Mouse (Mus musculus): ENCODE results near the gene Vmo1. TPM values are rescaled to one million over a fixed set of nuclear protein-coding genes. Genes with fewer than 3 reads are reported as not detected.

Vmo1 gene
- polyA plus RNA-seq, 1 experiment = 0.32 TPM

GRCm38 (mm10) chr11:70520178-70520769 lies 5.9 kb upstream of the Vmo1 start:
- Histone ChIP-seq H3K36me3 (ENCODE audit: control insufficient read depth, insufficient read depth, low read length) (no peaks in the 10 kb centered on the region), H3K4me1 (ENCODE audit: control insufficient read depth, insufficient read depth, insufficient read length) (no peaks in the 10 kb centered on the region), H3K27me3 (ENCODE audit: control insufficient read depth, insufficient read depth, low read length) (no peaks in the 10 kb centered on the region), H3K27ac (ENCODE audit: insufficient read depth, low read length) (0 out of 2 replicates have a peak overlapping the region, but pooled peaks have one; percentile 17), H3K4me3 (ENCODE audit: extremely low read depth, insufficient read depth, insufficient read length) (no peak overlapping the region)
- DNase-seq (ENCODE audit: low read depth in 1 of 2, low spot score in 2 of 2) = no peak
- 82% methylated on average over 41 of the region's 41 CpGs for WGBS
- TF ChIP-seq CTCF (IDR thresholded peaks at IDR 0.05; ENCODE audit: extremely low read depth, insufficient read depth, insufficient read length, insufficient replicate concordance) (no peak), POLR2A (IDR thresholded peaks at IDR 0.05; ENCODE audit: low read depth, low read length) (no peak)

DNA sequence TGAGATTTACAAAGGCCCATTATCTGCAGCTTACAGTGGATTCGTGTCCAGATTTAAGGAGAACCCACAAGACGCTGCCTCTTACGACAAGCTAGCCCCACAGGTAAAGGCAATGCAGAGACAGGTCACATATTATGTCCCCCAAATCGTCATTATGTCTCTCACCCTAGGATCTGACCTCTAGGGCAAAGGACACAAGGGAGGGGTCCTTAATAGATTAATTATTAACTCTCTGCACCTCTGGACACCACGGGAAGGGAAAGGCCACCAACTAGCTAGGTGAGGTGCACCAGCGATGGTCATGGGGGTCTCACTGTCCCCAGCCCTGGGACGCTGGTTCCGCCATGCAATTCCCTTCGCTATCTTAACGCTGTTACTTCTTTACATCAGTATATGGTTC lies 4.5 kb upstream of the Vmo1 start, which contains the start of gene Gltpd2:
Gltpd2 (plus strand) TSS at position 274 of the 400 bp plus-strand sequence.
- no peaks in the 10 kb centered on the region for H3K27me3 ChIP-seq (ENCODE audit: control insufficient read depth, insufficient read depth, low read length)
- H3K27ac ChIP-seq (ENCODE audit: insufficient read depth, low read length) = no peak within 1 kb of the TSS
- 89% methylated on average over 10 of the region's 10 CpGs for WGBS
- H3K4me3 ChIP-seq (ENCODE audit: extremely low read depth, insufficient read depth, insufficient read length) = no peak within 1 kb of the TSS
- H3K36me3 ChIP-seq (ENCODE audit: control insufficient read depth, insufficient read depth, low read length) = no peaks in the 10 kb centered on the region
- DNase-seq (ENCODE audit: low read depth in 1 of 2, low spot score in 2 of 2) = no peak
- TF ChIP-seq CTCF (IDR thresholded peaks at IDR 0.05; ENCODE audit: extremely low read depth, insufficient read depth, insufficient read length, insufficient replicate concordance) (no peak), POLR2A (IDR thresholded peaks at IDR 0.05; ENCODE audit: low read depth, low read length) (no peak)
- no peaks in the 10 kb centered on the region for H3K4me1 ChIP-seq (ENCODE audit: control insufficient read depth, insufficient read depth, insufficient read length)

DNA sequence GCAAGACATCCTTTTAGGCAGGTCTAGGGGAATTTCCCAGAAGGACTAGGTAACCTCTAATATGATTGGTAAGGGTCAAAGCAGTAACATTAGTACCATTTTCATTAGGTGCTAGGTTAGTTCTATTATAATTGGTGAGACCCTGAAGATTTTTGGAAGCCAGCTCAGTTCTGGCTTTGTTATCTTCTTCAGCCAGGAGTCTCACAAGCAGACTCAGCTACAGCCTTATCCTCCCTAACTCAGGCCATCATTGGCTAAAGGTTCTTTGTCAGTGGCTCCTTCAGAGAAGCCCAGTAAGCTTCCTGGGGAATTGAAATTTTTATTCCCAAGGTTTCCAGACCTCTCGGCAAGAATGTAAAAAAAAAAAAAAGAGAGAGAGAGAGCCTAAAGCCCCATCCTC lies 4.0 kb upstream of the Vmo1 start:
- H3K36me3 ChIP-seq (ENCODE audit: control insufficient read depth, insufficient read depth, low read length) = no peaks in the 10 kb centered on the region
- 77% methylated on average over 1 of the region's 1 CpGs for WGBS
- no peak overlapping the region for H3K27ac ChIP-seq (ENCODE audit: insufficient read depth, low read length)
- DNase-seq (ENCODE audit: low read depth in 1 of 2, low spot score in 2 of 2) = no peak
- H3K27me3 ChIP-seq (ENCODE audit: control insufficient read depth, insufficient read depth, low read length) = no peaks in the 10 kb centered on the region
- no peak overlapping the region for H3K4me3 ChIP-seq (ENCODE audit: extremely low read depth, insufficient read depth, insufficient read length)
- TF ChIP-seq POLR2A (IDR thresholded peaks at IDR 0.05; ENCODE audit: low read depth, low read length) = no peak
- TF ChIP-seq CTCF (IDR thresholded peaks at IDR 0.05; ENCODE audit: extremely low read depth, insufficient read depth, insufficient read length, insufficient replicate concordance) = no peak
- no peaks in the 10 kb centered on the region for H3K4me1 ChIP-seq (ENCODE audit: control insufficient read depth, insufficient read depth, insufficient read length)

GRCm38 (mm10) chr11:70516352-70516751 lies 1.9 kb upstream of the Vmo1 start:
- DNase-seq (ENCODE audit: low read depth in 1 of 2, low spot score in 2 of 2) = peak in 1 of 2 experiments; percentile 38
- Histone ChIP-seq H3K27me3 (ENCODE audit: control insufficient read depth, insufficient read depth, low read length) (no peaks in the 10 kb centered on the region), H3K4me1 (ENCODE audit: control insufficient read depth, insufficient read depth, insufficient read length) (no peaks in the 10 kb centered on the region), H3K27ac (ENCODE audit: insufficient read depth, low read length) (no peak overlapping the region), H3K36me3 (ENCODE audit: control insufficient read depth, insufficient read depth, low read length) (no peaks in the 10 kb centered on the region), H3K4me3 (ENCODE audit: extremely low read depth, insufficient read depth, insufficient read length) (no peak overlapping the region)
- TF ChIP-seq CTCF (IDR thresholded peaks at IDR 0.05; ENCODE audit: extremely low read depth, insufficient read depth, insufficient read length, insufficient replicate concordance) (0 out of 2 replicates have a peak, but pooled peaks have one; percentile 14), POLR2A (IDR thresholded peaks at IDR 0.05; ENCODE audit: low read depth, low read length) (no peak)
- 40% methylated on average over 2 of the region's 2 CpGs for WGBS

DNA sequence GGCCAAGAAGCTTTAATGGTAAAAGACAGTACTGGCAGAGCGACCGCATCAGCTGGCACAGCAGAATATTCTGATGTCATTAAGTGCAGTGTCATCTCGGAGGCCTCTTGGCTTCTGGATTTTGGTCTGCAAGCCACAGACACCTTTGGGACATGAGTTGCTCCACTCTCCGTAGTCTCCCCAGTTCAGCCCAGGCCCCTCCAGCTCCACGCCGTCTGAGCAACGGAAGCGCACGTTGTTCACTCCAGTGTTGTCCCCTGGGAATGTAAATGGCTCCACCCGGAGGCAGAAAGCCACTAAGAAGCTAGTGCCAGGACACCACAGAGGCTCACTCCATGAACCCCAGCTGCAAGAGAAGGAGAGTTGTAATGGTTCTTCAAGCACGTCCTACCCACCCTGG lies 896 bp downstream of the Vmo1 start:
- H3K4me3 ChIP-seq (ENCODE audit: extremely low read depth, insufficient read depth, insufficient read length) = no peak overlapping the region

DNA sequence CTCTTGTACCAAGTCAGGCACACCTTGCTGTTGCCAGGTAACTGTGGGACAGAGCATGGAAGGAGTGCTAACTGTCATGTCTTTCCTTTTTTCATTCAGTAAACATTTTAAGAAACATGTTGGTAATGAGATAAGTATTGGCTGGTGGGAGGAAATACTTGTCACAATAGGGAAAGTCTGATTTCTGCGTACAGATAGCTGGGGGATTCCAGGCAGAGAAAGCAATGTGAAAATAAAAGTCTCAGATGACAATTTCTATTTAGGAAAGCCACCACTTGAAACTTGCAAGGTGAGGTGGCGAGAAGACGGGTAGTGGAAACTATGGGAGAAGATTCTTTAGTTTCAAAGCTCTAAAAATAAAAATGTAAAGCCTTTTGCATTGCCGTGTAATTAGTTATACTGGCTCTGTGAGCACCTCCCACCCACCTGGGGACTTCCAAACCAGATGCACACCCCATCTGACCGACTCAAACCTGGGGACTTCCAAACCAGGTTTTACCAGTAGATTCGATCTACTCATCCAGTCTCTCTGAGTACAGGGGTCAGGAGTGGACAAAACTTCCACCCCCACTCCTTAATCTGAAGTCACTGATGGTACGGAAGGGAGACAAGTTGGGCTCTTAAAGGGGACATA lies 1.6 kb downstream of the Vmo1 start:
- 56% methylated on average over 7 of the region's 7 CpGs for WGBS
- no peaks in the 10 kb centered on the region for H3K36me3 ChIP-seq (ENCODE audit: control insufficient read depth, insufficient read depth, low read length)

More for the DNA sequence above, 896 bp downstream of the Vmo1 start:
- no peak for TF ChIP-seq CTCF (IDR thresholded peaks at IDR 0.05; ENCODE audit: extremely low read depth, insufficient read depth, insufficient read length, insufficient replicate concordance)
- no peak for TF ChIP-seq POLR2A (IDR thresholded peaks at IDR 0.05; ENCODE audit: low read depth, low read length)
- Histone ChIP-seq H3K4me1 (ENCODE audit: control insufficient read depth, insufficient read depth, insufficient read length) (no peaks in the 10 kb centered on the region), H3K27ac (ENCODE audit: insufficient read depth, low read length) (no peak overlapping the region), H3K36me3 (ENCODE audit: control insufficient read depth, insufficient read depth, low read length) (no peaks in the 10 kb centered on the region), H3K27me3 (ENCODE audit: control insufficient read depth, insufficient read depth, low read length) (no peaks in the 10 kb centered on the region)
- no peak for DNase-seq (ENCODE audit: low read depth in 1 of 2, low spot score in 2 of 2)
- WGBS = 53% methylated on average over 11 of the region's 11 CpGs

GRCm38 (mm10) chr11:70511825-70512224 lies 2.6 kb downstream of the Vmo1 start:
- Histone ChIP-seq H3K27ac (ENCODE audit: insufficient read depth, low read length) (no peak overlapping the region), H3K27me3 (ENCODE audit: control insufficient read depth, insufficient read depth, low read length) (no peaks in the 10 kb centered on the region), H3K4me1 (ENCODE audit: control insufficient read depth, insufficient read depth, insufficient read length) (no peaks in the 10 kb centered on the region), H3K4me3 (ENCODE audit: extremely low read depth, insufficient read depth, insufficient read length) (no peak overlapping the region), H3K36me3 (ENCODE audit: control insufficient read depth, insufficient read depth, low read length) (no peaks in the 10 kb centered on the region)
- no peak for TF ChIP-seq CTCF (IDR thresholded peaks at IDR 0.05; ENCODE audit: extremely low read depth, insufficient read depth, insufficient read length, insufficient replicate concordance)
- no peak for TF ChIP-seq POLR2A (IDR thresholded peaks at IDR 0.05; ENCODE audit: low read depth, low read length)
- 94% methylated on average over 7 of the region's 7 CpGs for WGBS
- DNase-seq (ENCODE audit: low read depth in 1 of 2, low spot score in 2 of 2) = no peak

More for the DNA sequence above, 1.6 kb downstream of the Vmo1 start:
- DNase-seq (ENCODE audit: low read depth in 1 of 2, low spot score in 2 of 2) = no peak
- TF ChIP-seq CTCF (IDR thresholded peaks at IDR 0.05; ENCODE audit: extremely low read depth, insufficient read depth, insufficient read length, insufficient replicate concordance) = no peak
- no peak for TF ChIP-seq POLR2A (IDR thresholded peaks at IDR 0.05; ENCODE audit: low read depth, low read length)
- Histone ChIP-seq H3K27ac (ENCODE audit: insufficient read depth, low read length) (no peak overlapping the region), H3K4me1 (ENCODE audit: control insufficient read depth, insufficient read depth, insufficient read length) (no peaks in the 10 kb centered on the region), H3K4me3 (ENCODE audit: extremely low read depth, insufficient read depth, insufficient read length) (no peak overlapping the region), H3K27me3 (ENCODE audit: control insufficient read depth, insufficient read depth, low read length) (no peaks in the 10 kb centered on the region)

All from spleen, adult 2 months (tissue).